Mouse (Mus musculus): ENCODE results near the gene Slc25a22. TPM values are rescaled to one million over a fixed set of nuclear protein-coding genes. Genes with fewer than 3 reads are reported as not detected.

The Slc25a22 gene
- polyA plus RNA-seq, 1 experiment from 2014 or later: 71.3 TPM

DNA sequence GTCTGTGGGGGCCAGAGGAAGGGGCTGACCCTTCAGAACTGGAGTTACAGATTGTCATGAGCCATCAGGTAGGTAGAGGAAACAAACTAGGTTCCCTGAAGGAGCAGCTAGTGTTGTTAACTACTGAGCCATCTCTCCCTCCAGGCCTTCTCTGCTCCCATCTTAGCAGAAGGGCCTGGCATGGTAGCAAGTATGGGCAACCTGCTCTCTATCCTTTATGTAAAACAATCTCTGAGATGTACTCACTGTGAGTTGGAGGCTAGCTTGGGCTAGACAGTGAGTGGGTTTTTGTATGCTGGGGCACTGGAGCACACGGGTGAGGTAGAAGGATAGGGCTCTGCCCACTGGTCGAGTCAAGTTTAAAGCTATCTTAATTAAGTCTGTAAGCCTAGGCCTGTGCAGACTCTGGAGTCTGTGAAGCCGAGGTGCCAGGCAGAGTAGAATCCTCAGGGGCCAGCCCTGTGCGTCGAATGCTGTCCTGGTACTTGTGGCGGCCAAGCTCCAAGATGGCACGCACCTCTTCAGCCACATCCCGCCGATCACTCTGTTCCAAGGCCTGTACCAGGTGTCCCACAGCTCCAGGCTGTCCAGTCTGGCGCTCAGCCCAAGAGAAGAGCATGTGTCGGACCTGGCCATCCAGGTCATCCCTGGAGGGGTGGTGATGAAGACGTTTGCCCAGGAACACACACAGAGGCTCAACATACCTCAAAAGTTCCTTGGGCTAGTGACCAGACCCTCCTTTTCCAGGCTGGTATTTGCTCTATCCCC lies 693 bp upstream of the Slc25a22 start:
- 90% methylated on average over 12 of the region's 12 CpGs for WGBS
- peaks cover 64% of the 10 kb centered on the region for H3K4me1 ChIP-seq (replicated peaks)
- no peaks in the 10 kb centered on the region for H3K9me3 ChIP-seq
- peak overlapping the region; percentile 76; the same call in 1 of the 2 replicates for H3K27ac ChIP-seq
- H3K4me2 ChIP-seq (replicated peaks): no peak overlapping the region
- H3K27me3 ChIP-seq: no peaks in the 10 kb centered on the region
- no peak for ATAC-seq
- H3K4me3 ChIP-seq (replicated peaks): no peak overlapping the region
- peak overlapping the region; percentile 87; the same call in 1 of the 2 replicates for H3K9ac ChIP-seq (replicated peaks)
- H3K36me3 ChIP-seq: peaks cover 16% of the 10 kb centered on the region

- H3K4me1 ChIP-seq (replicated peaks): peaks cover 61% of the 10 kb centered on the region
- H3K27me3 ChIP-seq: no peaks in the 10 kb centered on the region
- ATAC-seq: no peak
- peak overlapping the region; percentile 87 for H3K9ac ChIP-seq (replicated peaks)
- H3K27ac ChIP-seq: peak overlapping the region; percentile 76; the same call in 1 of the 2 replicates
- WGBS: 49% methylated on average over 2 of the region's 2 CpGs
- no peaks in the 10 kb centered on the region for H3K9me3 ChIP-seq
- H3K4me3 ChIP-seq (replicated peaks): peak overlapping the region; percentile 62
- H3K4me2 ChIP-seq (replicated peaks): peak overlapping the region; percentile 93
- H3K36me3 ChIP-seq: peaks cover 34% of the 10 kb centered on the region
Observed at GRCm38 (mm10) chr7:141436523-141436892, 1.2 kb downstream of the Slc25a22 start.

DNA sequence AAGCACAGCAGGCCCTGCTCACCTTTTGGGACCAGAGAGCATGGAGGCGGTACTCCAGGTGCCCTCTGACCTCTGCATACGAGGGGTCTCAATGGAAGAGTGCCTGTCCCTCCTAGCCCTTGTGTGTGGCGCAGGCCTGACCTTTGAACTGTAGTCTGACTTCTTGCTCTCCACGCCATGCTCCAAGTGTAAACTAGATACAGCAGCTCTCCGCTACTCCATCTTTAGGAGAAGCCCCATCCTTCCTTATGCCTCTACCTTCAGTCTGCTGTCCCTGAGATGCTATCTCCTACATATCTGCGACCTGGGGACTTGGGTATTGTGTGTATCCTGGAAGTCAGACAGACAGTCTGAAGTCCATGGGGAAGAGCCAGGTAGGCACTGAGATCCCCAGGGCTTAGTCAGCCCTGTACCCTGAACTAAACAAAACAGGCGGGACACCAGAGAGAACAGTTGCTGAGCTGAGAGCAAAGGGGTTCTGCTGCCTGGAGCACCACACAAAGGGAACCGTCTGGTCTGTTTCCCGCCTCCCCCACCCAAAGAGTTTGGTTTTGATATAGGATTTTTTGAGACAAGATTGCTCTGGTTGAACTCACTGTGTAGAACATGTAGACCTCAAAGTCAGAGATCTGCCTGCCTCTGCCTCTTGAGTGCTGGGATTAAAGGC lies 1.7 kb downstream of the Slc25a22 start:
- H3K36me3 ChIP-seq: peaks cover 39% of the 10 kb centered on the region
- peak overlapping the region; percentile 87 for H3K27ac ChIP-seq
- H3K9ac ChIP-seq (replicated peaks): no peak overlapping the region
- H3K9me3 ChIP-seq: no peaks in the 10 kb centered on the region
- H3K4me2 ChIP-seq (replicated peaks): peak overlapping the region; percentile 93
- ATAC-seq: no peak
- H3K4me3 ChIP-seq (replicated peaks): peak overlapping the region; percentile 64
- H3K27me3 ChIP-seq: no peaks in the 10 kb centered on the region
- 71% methylated on average over 9 of the region's 9 CpGs for WGBS
- H3K4me1 ChIP-seq (replicated peaks): peaks cover 61% of the 10 kb centered on the region

DNA sequence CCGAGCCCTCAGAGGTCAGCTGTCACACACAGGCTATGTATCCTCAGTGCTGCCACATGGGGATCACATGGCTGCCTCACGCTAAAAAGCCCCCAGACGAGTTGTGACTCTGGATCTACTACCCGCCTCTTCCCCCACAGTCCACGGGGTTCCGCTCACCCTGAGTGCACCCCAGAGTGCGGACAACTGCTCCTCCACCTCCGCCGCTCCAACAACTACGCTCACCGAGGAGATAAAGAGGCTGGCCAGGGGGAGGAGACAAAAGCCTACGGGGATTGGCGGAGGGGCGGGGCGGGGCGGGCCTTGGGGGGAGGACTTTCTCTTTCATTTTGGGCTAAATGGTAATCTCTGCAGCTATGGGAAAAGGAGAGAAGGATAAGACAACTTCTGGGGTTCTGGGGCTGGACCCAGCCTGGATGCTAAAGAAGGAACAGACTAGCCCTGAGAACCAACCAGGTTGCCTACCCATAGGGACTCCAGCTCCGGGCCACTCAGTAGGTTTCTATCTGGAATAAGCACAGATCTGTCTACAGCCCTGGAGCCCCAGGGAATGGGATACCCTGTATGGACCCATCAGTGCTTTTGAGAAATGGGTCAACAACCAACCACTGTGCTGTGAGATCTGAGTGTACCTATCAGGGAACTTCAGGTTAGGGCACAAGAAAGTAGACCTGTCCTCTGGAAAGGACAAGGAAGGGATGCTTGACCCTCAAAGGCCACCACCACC lies 2.4 kb downstream of the Slc25a22 start:
- ATAC-seq: peak; percentile 10; the same call in 1 of the 2 replicates
- Histone ChIP-seq H3K27me3 (no peaks in the 10 kb centered on the region), H3K4me2 (replicated peaks) (peak overlapping the region; percentile 93), H3K27ac (peak overlapping the region; percentile 87), H3K36me3 (peaks cover 46% of the 10 kb centered on the region), H3K9ac (replicated peaks) (peak overlapping the region; percentile 83), H3K4me3 (replicated peaks) (peak overlapping the region; percentile 64), H3K9me3 (no peaks in the 10 kb centered on the region), H3K4me1 (replicated peaks) (peaks cover 58% of the 10 kb centered on the region)
- 5% methylated on average over 17 of the region's 17 CpGs for WGBS

DNA sequence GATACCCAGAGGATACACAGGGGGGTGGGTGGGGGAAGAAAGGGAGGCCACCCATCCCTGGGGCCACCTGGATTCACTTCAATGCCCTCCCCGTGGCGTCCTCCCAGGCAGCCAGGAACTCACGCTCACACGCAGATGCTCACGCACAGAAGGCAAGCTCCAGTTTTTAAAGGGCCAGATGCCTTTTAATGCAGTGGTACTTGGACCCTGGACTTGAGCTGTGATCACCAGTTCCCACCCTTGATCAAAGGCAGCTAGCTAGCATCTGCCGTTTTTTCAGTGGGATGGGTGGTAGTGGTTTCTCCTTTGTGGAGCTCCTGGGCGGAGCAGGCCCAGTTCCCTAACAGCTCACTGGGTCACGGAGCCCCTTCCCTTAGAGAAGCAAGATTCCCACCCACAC lies 3.2 kb downstream of the Slc25a22 start:
- WGBS: 10% methylated on average over 8 of the region's 8 CpGs
- Histone ChIP-seq H3K36me3 (peaks cover 49% of the 10 kb centered on the region), H3K4me2 (replicated peaks) (peak overlapping the region; percentile 93), H3K4me3 (replicated peaks) (peak overlapping the region; percentile 64), H3K27ac (peak overlapping the region; percentile 87), H3K9me3 (no peaks in the 10 kb centered on the region), H3K4me1 (replicated peaks) (peaks cover 66% of the 10 kb centered on the region), H3K9ac (replicated peaks) (peak overlapping the region; percentile 83), H3K27me3 (no peaks in the 10 kb centered on the region)
- peak; percentile 10; the same call in 1 of the 2 replicates for ATAC-seq

DNA sequence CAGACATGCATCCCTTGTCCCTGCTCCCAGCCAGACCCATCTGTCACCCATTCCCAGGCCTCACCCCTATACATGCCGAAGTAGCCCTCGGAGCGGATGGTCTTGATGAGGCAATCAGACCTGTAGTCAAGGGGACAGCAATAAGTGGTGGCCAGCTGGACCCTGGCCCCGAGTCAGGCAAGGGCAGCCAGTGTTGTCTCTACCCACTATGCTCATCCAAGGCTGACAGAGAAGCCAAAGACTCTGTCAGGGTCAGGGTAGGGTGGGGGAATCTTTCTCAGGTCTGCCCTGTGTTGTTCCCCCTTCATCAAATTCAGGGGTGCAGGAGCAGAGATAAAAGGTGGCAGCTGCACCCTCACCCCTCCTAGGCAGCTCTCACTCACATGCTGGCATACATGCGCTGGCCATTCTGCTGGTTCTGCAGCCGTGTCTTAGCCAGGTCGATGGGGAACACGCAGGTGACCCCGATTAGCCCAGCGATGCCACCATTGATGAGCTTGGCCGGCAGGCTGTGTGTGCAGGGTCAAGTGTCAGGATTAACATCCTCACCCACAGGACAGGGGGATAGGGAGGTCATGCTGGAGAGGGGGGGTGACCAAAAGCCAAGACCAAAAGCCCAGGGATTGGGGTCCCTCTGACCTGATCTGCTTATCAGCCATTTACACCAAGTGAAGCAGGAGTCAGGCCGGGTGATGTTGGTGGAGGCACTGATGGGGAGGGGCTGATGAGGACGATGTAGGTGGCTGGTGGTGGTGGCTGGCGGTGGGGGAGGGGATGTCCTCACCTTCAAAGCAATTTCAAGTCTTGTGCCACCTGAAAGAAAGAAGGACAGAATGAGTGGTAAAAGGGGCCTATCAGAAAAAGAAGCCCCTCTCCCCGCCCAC lies 3.9 kb downstream of the Slc25a22 start:
- WGBS: 68% methylated on average over 15 of the region's 15 CpGs
- H3K9me3 ChIP-seq: no peaks in the 10 kb centered on the region
- ATAC-seq: no peak
- H3K4me1 ChIP-seq (replicated peaks): peaks cover 73% of the 10 kb centered on the region
- no peaks in the 10 kb centered on the region for H3K27me3 ChIP-seq
- peak overlapping the region; percentile 83 for H3K9ac ChIP-seq (replicated peaks)
- peak overlapping the region; percentile 93 for H3K4me2 ChIP-seq (replicated peaks)
- H3K4me3 ChIP-seq (replicated peaks): peak overlapping the region; percentile 64
- peaks cover 43% of the 10 kb centered on the region for H3K36me3 ChIP-seq
- peak overlapping the region; percentile 87 for H3K27ac ChIP-seq

DNA sequence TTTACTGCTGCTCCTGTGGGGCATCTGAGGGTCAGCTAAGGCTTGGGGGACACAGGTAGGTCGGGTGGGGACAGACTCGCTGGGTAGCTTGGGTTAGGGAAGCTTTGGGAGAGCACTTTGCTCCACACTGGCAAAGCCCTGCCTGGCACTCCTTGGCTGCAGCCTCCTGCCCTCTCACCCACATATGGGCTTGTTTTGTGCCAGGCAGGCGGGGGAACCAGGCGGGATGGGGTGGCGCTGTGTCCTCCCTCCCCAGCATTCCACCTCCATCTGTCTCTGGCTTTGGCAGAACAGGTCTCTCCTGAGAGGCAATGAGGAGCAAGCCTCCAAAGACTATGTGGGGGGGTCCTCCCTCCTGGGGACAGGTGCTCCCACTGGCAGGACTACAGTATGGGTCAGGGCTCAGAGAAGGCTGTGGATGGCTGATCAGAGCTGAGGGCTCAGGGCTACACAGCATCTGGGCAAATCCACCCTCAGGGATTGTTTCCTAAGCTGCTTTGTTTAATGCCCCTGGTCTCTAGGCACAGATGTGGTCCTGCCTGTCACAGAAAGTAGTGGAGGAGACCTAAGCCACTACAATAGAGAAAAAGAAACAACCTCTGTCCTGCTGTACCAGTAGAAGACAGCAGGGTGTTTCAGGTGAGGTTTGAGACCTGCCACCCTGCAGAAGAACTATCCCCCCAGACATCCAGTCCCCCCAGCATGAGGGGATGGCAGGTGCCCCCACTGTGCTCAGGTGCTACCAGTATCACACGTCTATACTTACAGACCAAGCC lies 4.8 kb downstream of the Slc25a22 start:
- H3K4me3 ChIP-seq (replicated peaks): peak overlapping the region; percentile 64
- no peaks in the 10 kb centered on the region for H3K9me3 ChIP-seq
- no peak overlapping the region for H3K27ac ChIP-seq
- H3K9ac ChIP-seq (replicated peaks): peak overlapping the region; percentile 83
- ATAC-seq: no peak
- H3K36me3 ChIP-seq: peaks cover 37% of the 10 kb centered on the region
- 91% methylated on average over 6 of the region's 6 CpGs for WGBS
- H3K4me1 ChIP-seq (replicated peaks): peaks cover 77% of the 10 kb centered on the region
- peak overlapping the region; percentile 93 for H3K4me2 ChIP-seq (replicated peaks)
- no peaks in the 10 kb centered on the region for H3K27me3 ChIP-seq

- WGBS: 93% methylated on average over 8 of the region's 8 CpGs
- Histone ChIP-seq H3K4me1 (replicated peaks) (peaks cover 73% of the 10 kb centered on the region), H3K9ac (replicated peaks) (0 out of 2 replicates have a peak overlapping the region, but pooled peaks have one; percentile 83)
Observed at GRCm38 (mm10) chr7:141432186-141432611, 5.5 kb downstream of the Slc25a22 start.

GRCm38 (mm10) chr7:141431434-141432185 lies 6.1 kb downstream of the Slc25a22 start:
- WGBS: 94% methylated on average over 19 of the region's 19 CpGs
- H3K4me1 ChIP-seq (replicated peaks): peaks cover 68% of the 10 kb centered on the region
- ATAC-seq: no peak

More at GRCm38 (mm10) chr7:141432186-141432611, 5.5 kb downstream of the Slc25a22 start:
- no peak for ATAC-seq
- H3K4me2 ChIP-seq (replicated peaks): no peak overlapping the region
- no peak overlapping the region for H3K27ac ChIP-seq
- H3K4me3 ChIP-seq (replicated peaks): no peak overlapping the region
- H3K27me3 ChIP-seq: no peaks in the 10 kb centered on the region
- H3K9me3 ChIP-seq: no peaks in the 10 kb centered on the region
- peaks cover 41% of the 10 kb centered on the region for H3K36me3 ChIP-seq

DNA sequence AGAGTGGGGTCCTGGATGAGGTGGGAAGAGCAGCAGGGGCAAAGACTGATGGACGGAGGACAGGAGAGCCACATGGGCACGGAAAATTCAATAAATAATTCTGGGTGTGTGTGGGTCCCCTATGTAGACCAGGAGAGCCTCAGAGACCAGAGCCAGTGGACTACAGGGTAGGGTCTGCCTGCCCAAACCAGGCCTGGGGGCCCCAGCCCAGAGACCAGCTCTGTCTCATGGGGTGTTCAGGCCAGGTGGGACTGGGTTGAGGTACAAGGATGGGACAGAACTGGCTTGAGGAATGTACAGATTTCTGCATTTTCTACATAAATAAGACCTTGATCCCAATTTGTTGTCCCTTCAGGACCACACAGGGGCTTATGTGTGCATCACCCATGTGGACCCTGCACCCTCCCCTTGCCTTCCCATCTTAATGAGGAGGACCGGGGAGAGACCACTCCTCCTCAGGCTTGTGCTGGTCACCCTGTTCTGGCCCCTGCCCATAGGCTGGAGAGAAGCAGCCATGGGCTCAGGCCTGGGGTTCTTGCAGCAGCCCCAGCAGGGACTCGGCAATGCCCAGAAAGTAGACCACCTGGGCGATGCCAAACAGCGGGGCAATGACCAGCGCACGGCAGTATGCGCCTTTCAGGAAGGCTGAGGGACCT lies 7.0 kb downstream of the Slc25a22 start:
- Histone ChIP-seq H3K9ac (replicated peaks) (no peak overlapping the region), H3K27me3 (no peaks in the 10 kb centered on the region), H3K4me1 (replicated peaks) (peaks cover 59% of the 10 kb centered on the region), H3K27ac (no peak overlapping the region), H3K4me2 (replicated peaks) (peak overlapping the region; percentile 83; the same call in 1 of the 2 replicates), H3K9me3 (no peaks in the 10 kb centered on the region), H3K4me3 (replicated peaks) (no peak overlapping the region), H3K36me3 (peaks cover 54% of the 10 kb centered on the region)
- WGBS: 96% methylated on average over 9 of the region's 9 CpGs
- no peak for ATAC-seq

More at GRCm38 (mm10) chr7:141431434-141432185, 6.1 kb downstream of the Slc25a22 start:
- no peaks in the 10 kb centered on the region for H3K27me3 ChIP-seq
- H3K4me3 ChIP-seq (replicated peaks): no peak overlapping the region
- H3K27ac ChIP-seq: no peak overlapping the region
- no peak overlapping the region for H3K9ac ChIP-seq (replicated peaks)
- no peaks in the 10 kb centered on the region for H3K9me3 ChIP-seq
- no peak overlapping the region for H3K4me2 ChIP-seq (replicated peaks)
- peaks cover 47% of the 10 kb centered on the region for H3K36me3 ChIP-seq

Data from midbrain, embryonic 13.5 days (tissue).